Mouse (Mus musculus) cerebellum, adult 2 months (tissue): ENCODE data around the gene Acsl5.

Experiments
- CTCF ChIP-seq: fragments of 200-500 bp; IDR thresholded peaks from 2 replicates; pipeline ENCODE4 v1.5.1; 2011; ENCODE audit warnings: low read depth, mild to moderate bottlenecking, control low read depth, low read length, moderate library complexity, borderline replicate concordance; ENCODE audit not compliant: insufficient read depth
- POLR2A ChIP-seq: fragments of 200-500 bp; IDR thresholded peaks from 2 replicates; pipeline ENCODE4 v1.6.1; 2011; ENCODE audit warnings: low read length, control low read depth, borderline replicate concordance; ENCODE audit not compliant: insufficient read depth

- no peak for TF ChIP-seq CTCF
- no peak for TF ChIP-seq POLR2A
Measured at GRCm38 (mm10) chr19:55265269-55265668, 13.5 kb downstream of the Acsl5 start.
